Mouse (Mus musculus) CH12.LX (cell line): ENCODE measurements around the gene Taf5l.

Experiments used
- CTCF ChIP-seq, 2 experiments: IDR thresholded peaks in 1 of 2; conservative IDR thresholded peaks in 1 of 2; 2 replicates each; pipeline ENCODE4 v1.5.1; 2011 to 2012; ENCODE audit warnings: low read depth in 2 of 2, low read length in 2 of 2, improper control_type of control experiment in 1 of 2, inconsistent platforms in 1 of 2, mild to moderate bottlenecking in 1 of 2, moderate library complexity in 1 of 2
- EP300 ChIP-seq: IDR thresholded peaks from 2 replicates; pipeline ENCODE4 v1.6.1; 2011; ENCODE audit warnings: low read length, improper control_type of control experiment
- MAX ChIP-seq: IDR thresholded peaks from 2 replicates; pipeline ENCODE4 v1.6.1; 2011; ENCODE audit warnings: low read length, improper control_type of control experiment
- MAZ ChIP-seq: IDR thresholded peaks from 2 replicates; pipeline ENCODE4 v1.6.1; 2012; ENCODE audit warnings: low read depth, mild to moderate bottlenecking, inconsistent platforms, low read length, improper control_type of control experiment, moderate library complexity
- NELFE ChIP-seq: IDR thresholded peaks from 2 replicates; pipeline ENCODE4 v1.6.1; 2011; ENCODE audit warnings: low read depth, low read length, improper control_type of control experiment
- POLR2A ChIP-seq: IDR thresholded peaks from 2 replicates; pipeline ENCODE4 v1.6.1; 2011; ENCODE audit warnings: low read depth, mild to moderate bottlenecking, improper control_type of control experiment, low read length
- SMC3 ChIP-seq: IDR thresholded peaks from 2 replicates; pipeline ENCODE4 v1.6.1; 2011; ENCODE audit warnings: low read depth, low read length, improper control_type of control experiment
- ZNF384 ChIP-seq: IDR thresholded peaks from 2 replicates; pipeline ENCODE4 v1.6.1; 2012; ENCODE audit warnings: low read depth, low read length, improper control_type of control experiment, inconsistent platforms

- peak; percentile 83 for TF ChIP-seq ZNF384
- no peak for TF ChIP-seq POLR2A
- TF ChIP-seq MAX, result no peak
- TF ChIP-seq EP300, result no peak
- peak in 1 of 2 experiments; percentile 31; a peak in 1 of 4 replicates for TF ChIP-seq CTCF (conservative IDR thresholded peaks at IDR 0.05 in 1 of 2, IDR thresholded peaks at IDR 0.05 in 1 of 2; ENCODE audit: low read depth in 2 of 2, low read length in 2 of 2)
- TF ChIP-seq SMC3, result no peak
- no peak for TF ChIP-seq NELFE
- no peak for TF ChIP-seq MAZ
Measured at GRCm38 (mm10) chr8:124033400-124033799, 12.2 kb upstream of the Taf5l start.
